Comparison of ENCODE assay signal across 29 mouse cellular contexts in the genomic region with DNA sequence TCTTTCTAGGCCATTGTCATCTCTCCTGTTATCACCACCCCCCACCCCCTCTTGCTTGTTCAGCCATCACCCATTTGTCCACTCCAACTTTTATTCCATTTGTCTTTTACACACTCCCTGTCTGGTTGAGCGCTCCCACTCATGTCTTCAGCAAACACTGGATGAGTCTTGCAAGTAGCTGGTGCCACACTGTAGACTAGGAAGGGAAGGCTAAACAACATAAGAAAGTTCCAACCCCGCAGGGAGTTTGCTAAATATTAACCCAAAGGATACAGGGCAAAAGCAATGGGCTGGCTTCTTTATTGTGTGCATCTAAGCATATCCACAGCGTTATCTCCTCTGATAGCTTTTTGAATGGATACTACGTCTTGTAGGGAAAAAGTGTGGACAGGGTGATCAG. TPM values are rescaled to one million over a fixed set of nuclear protein-coding genes. Genes with fewer than 3 reads are reported as not detected.
DNase-seq lines count a peak whose midpoint lies in the region; ATAC-seq and TF ChIP-seq lines count a peak whose summit lies in the region.
"Had no signal": no experiment of that assay in that cellular context is flagged by ENCODE, and none has a peak within 500 bp of the region (broad histone marks: within the 10 kb centered on the region; RNA-seq: fewer than 3 reads in every experiment).

No protein-coding gene starts in this region.

- intact Hi-C loops in left cerebral cortex, postnatal 36 days (cut with DNase I): no loop called here

- CTCF ChIA-PET in Patski (lab: Charles Lee): no interaction called here

- no peak for TF ChIP-seq CTCF in Patski (IDR thresholded peaks at IDR 0.05)

- peaks cover 18% of the 10 kb centered on the region for H3K27me3 ChIP-seq in Patski
- H3K27me3 ChIP-seq: embryonic facial prominence, embryonic 12.5 days; embryonic facial prominence, embryonic 15.5 days; forebrain, embryonic 15.5 days; hindbrain, embryonic 13.5 days had no signal

- in situ Hi-C loops in Patski (cut with MboI; ENCODE audit: low pct_unique_long_range_greater_than_20kb): no loop called here

- ATAC-seq in Patski: peak; percentile 51
- ATAC-seq: CD4-positive, CD25-positive, alpha-beta regulatory T cell, adult 4 months; forebrain, embryonic 15.5 days; hindbrain, embryonic 16.5 days had no signal

- POLR2A ChIA-PET in Patski (lab: Charles Lee): interaction anchor here (0.7 kb wide), 1 partner anchor 267 kb away, joined by 3 read pairs; no protein-coding TSS in a partner anchor

- no peak for DNase-seq in Patski (ENCODE audit: low read depth, low spot score)
- DNase-seq in kidney, adult 18-20 months: peak; percentile 13
- peak; percentile 38 for DNase-seq in kidney, adult 9 months
- DNase-seq in kidney, postnatal 10 days: peak; percentile 8
- DNase-seq in urinary bladder, postnatal 14 days (ENCODE audit: low spot score): no peak
- no peak for DNase-seq in left cerebral cortex, postnatal 36 days (ENCODE audit: low spot score in 2 of 2)
- no peak for DNase-seq in lung, postnatal 25 days (ENCODE audit: low spot score)
- DNase-seq: adrenal gland, adult 2 months; adrenal gland, postnatal 14 days; cerebellum, adult 11 months; cerebellum, adult 2 months; cerebellum, adult 9-11 months; cerebellum, postnatal 25 days; gastrocnemius, postnatal 10 days; gastrocnemius, postnatal 36 days; heart, postnatal 36 days had no signal

RNA-seq across cellular contexts. Expression of gene Dkk1, which starts 39.0 kb away (rescaled TPM):
- polyA plus RNA-seq in Patski (2021): not detected
- total RNA-seq in left cerebral cortex, postnatal 36 days (2021): not detected
- total RNA-seq: adrenal gland, adult 2 months; common myeloid progenitor, adult 5-6 weeks; gastrocnemius, adult 18-20 months; gastrocnemius, postnatal 36 days; granulocyte monocyte progenitor cell, adult 5-6 weeks; heart, adult 8-10 months; heart, postnatal 36 days; MEL had no signal
- polyA plus RNA-seq: adrenal gland, adult 2 months; C2C12; CD4-positive, CD25-positive, alpha-beta regulatory T cell, adult 4 months; heart, postnatal 0 days had no signal

Comparison
In these comparisons a context has a peak if more than half of its experiments do, and no peak if none do; other contexts are left out.
1. DNase-seq: peak in kidney, adult 18-20 months (single experiment), kidney, adult 9 months (single experiment) and kidney, postnatal 10 days (single experiment); none in Patski (single experiment), urinary bladder, postnatal 14 days (single experiment), left cerebral cortex, postnatal 36 days (0 of 2) and lung, postnatal 25 days (single experiment).